Comparison of ENCODE assay signal across 8 mouse cellular contexts in genomic region chr7:130693800-130694193, GRCm38 (mm10).
DNase-seq lines count a peak whose midpoint lies in the region; ATAC-seq and TF ChIP-seq lines count a peak whose summit lies in the region.
"Had no signal": no experiment of that assay in that cellular context is flagged by ENCODE, and none has a peak within 500 bp of the region (broad histone marks: within the 10 kb centered on the region; RNA-seq: fewer than 3 reads in every experiment).

No protein-coding gene starts in this region.

- H3K9ac ChIP-seq in lung, embryonic 14.5 days = peak overlapping the region; percentile 83
- H3K9ac ChIP-seq: liver, embryonic 14.5 days had no signal

- peak; percentile 59 for DNase-seq in lung, embryonic 14.5 days
- DNase-seq in lung, adult 18-20 months = no peak
- peak; percentile 63 for DNase-seq in embryonic facial prominence, embryonic 10.5 days (ENCODE audit: low spot score)
- DNase-seq in limb, embryonic 10.5 days (ENCODE audit: low spot score) = peak; percentile 52
- peak; percentile 67 for DNase-seq in retina, postnatal 1 day
- no peak for DNase-seq in adrenal gland, postnatal 25 days
- no peak for DNase-seq in left cerebral cortex, adult 8-10 months (ENCODE audit: low spot score in 2 of 2)

- peaks cover 28% of the 10 kb centered on the region for H3K4me1 ChIP-seq in lung, embryonic 14.5 days (ENCODE audit: insufficient read depth)
- peaks cover 85% of the 10 kb centered on the region for H3K4me1 ChIP-seq in embryonic facial prominence, embryonic 10.5 days
- peaks cover 63% of the 10 kb centered on the region for H3K4me1 ChIP-seq in limb, embryonic 10.5 days

- TF ChIP-seq CTCF in lung, embryonic 14.5 days (IDR thresholded peaks at IDR 0.05; ENCODE audit: low read depth) = peak; percentile 46

- 0 out of 2 replicates have a peak, but pooled peaks have one; percentile 9 for ATAC-seq in lung, embryonic 14.5 days (ENCODE audit: insufficient read depth)

- no peaks in the 10 kb centered on the region for H3K9me3 ChIP-seq in lung, embryonic 14.5 days (ENCODE audit: low read depth, low read length)
- H3K9me3 ChIP-seq in embryonic facial prominence, embryonic 10.5 days = no peaks in the 10 kb centered on the region
- no peaks in the 10 kb centered on the region for H3K9me3 ChIP-seq in limb, embryonic 10.5 days (replicated peaks)

- H3K36me3 ChIP-seq in lung, embryonic 14.5 days (ENCODE audit: insufficient read depth) = no peaks in the 10 kb centered on the region
- peaks cover 13% of the 10 kb centered on the region; the same call in 1 of the 2 replicates for H3K36me3 ChIP-seq in embryonic facial prominence, embryonic 10.5 days (replicated peaks)
- 0 out of 2 replicates have a peak, but pooled peaks cover 4% of the 10 kb centered on the region for H3K36me3 ChIP-seq in limb, embryonic 10.5 days

- H3K27me3 ChIP-seq in lung, embryonic 14.5 days (ENCODE audit: insufficient read depth, low read length) = no peaks in the 10 kb centered on the region
- H3K27me3 ChIP-seq in embryonic facial prominence, embryonic 10.5 days (replicated peaks; ENCODE audit: low read depth, poor library complexity, severe bottlenecking) = no peaks in the 10 kb centered on the region
- no peaks in the 10 kb centered on the region for H3K27me3 ChIP-seq in limb, embryonic 10.5 days (ENCODE audit: low read depth, poor library complexity, severe bottlenecking)

- H3K4me3 ChIP-seq in lung, embryonic 14.5 days (ENCODE audit: low read depth, low read length) = peak overlapping the region; percentile 59
- H3K4me3 ChIP-seq in embryonic facial prominence, embryonic 10.5 days = peak overlapping the region; percentile 73
- peak overlapping the region; percentile 87 for H3K4me3 ChIP-seq in limb, embryonic 10.5 days

- WGBS in lung, embryonic 14.5 days = 23% methylated on average over 11 of the region's 11 CpGs
- WGBS in embryonic facial prominence, embryonic 10.5 days = 21% methylated on average over 11 of the region's 11 CpGs
- 34% methylated on average over 11 of the region's 11 CpGs for WGBS in limb, embryonic 10.5 days

- peak overlapping the region; percentile 89 for H3K4me2 ChIP-seq in lung, embryonic 14.5 days

- peak overlapping the region; percentile 96 for H3K27ac ChIP-seq in lung, embryonic 14.5 days (ENCODE audit: low read depth)
- H3K27ac ChIP-seq in embryonic facial prominence, embryonic 10.5 days (replicated peaks) = peak overlapping the region; percentile 96
- H3K27ac ChIP-seq in limb, embryonic 10.5 days = peak overlapping the region; percentile 98
- H3K27ac ChIP-seq: liver, embryonic 14.5 days had no signal

Comparison
In these comparisons a context has a peak if more than half of its experiments do, and no peak if none do; other contexts are left out.
1. DNase-seq: peak in lung, embryonic 14.5 days (single experiment), embryonic facial prominence, embryonic 10.5 days (single experiment), limb, embryonic 10.5 days (single experiment) and retina, postnatal 1 day (single experiment); none in lung, adult 18-20 months (0 of 2), adrenal gland, postnatal 25 days (single experiment) and left cerebral cortex, adult 8-10 months (0 of 2).
2. Peak in every context shown above with its lines, with median percentiles within 50 percentile points of each other: H3K27ac ChIP-seq and H3K4me3 ChIP-seq.